Mouse (Mus musculus) small intestine, adult 2 months (tissue): ENCODE measurements around the gene Ddx10.

Experiments used
- CTCF ChIP-seq: fragments of 200-500 bp; IDR thresholded peaks from 2 replicates; pipeline ENCODE4 v1.5.1; 2012; ENCODE audit warnings: low read depth, mild to moderate bottlenecking, control low read depth, inconsistent platforms, low read length, moderate library complexity, mixed read lengths; ENCODE audit not compliant: insufficient replicate concordance, insufficient read length; ENCODE audit errors: extremely low read depth
- POLR2A ChIP-seq: fragments of 200-500 bp; IDR thresholded peaks from 2 replicates; pipeline ENCODE4 v1.6.1; 2012; ENCODE audit warnings: low read depth, mild to moderate bottlenecking, control low read depth, inconsistent platforms, low read length, moderate library complexity

DNA sequence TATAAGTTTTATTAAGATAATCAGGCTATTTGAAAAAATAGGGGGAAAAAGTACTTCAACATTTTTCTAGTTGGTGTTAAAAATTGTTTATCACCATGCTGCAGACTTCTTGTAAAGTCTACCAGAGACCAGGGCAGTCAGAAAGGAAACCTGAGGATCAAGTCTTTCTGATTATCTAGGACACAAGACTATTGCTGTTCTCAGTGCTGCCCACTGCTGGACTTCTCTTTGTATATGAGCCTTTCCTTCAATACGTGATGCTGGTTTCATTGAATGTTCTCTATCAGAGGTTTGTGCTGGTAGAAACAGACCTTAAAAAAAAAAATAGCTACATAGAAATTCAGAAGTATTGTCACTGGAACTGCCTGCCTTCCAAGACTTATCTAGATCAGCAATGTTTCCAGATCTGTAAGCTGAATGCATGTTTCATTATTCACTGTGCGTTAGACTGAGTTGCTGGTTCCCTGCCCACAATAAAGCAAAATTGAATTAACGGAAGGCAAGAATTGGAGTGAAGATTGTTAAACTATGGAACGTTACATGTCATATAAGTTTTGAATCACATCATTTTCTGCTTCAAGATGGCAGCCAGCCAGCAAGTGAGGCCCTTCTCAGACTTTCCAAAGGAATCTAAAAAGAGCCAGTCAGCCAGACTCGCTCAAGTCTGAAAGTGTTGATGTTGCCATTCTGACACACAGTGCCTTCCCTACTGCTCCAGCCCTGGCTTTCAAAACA lies 21.0 kb upstream of the Ddx10 start:
- no peak for TF ChIP-seq CTCF
- TF ChIP-seq POLR2A, result no peak
